Mouse (Mus musculus) midbrain, embryonic 12.5 days (tissue): ENCODE data around the gene Nox4. TPM values are rescaled to one million over a fixed set of nuclear protein-coding genes. Genes with fewer than 3 reads are reported as not detected.

Experiments used
- ATAC-seq: fragments of 200-750 bp; cut with Nextera tagmentation; 2 replicates; pipeline ENCODE4 v1.8.0; 2017; ENCODE audit warnings: low read depth, moderate TSS enrichment, moderate library complexity; ENCODE audit not compliant: low FRiP score
- H3K27ac ChIP-seq: fragments of 300-500 bp; sonication (generic); replicated peaks from 2 replicates; pipeline ENCODE4 v1.5.1; 2016; ENCODE audit warnings: mild to moderate bottlenecking
- H3K27me3 ChIP-seq: fragments of 300-500 bp; sonication (generic); 2 replicates; pipeline ENCODE4 v1.6.1; 2016; ENCODE audit warnings: mild to moderate bottlenecking
- H3K36me3 ChIP-seq: fragments of 300-500 bp; sonication (generic); 2 replicates; pipeline ENCODE4 v1.6.1; 2016
- H3K4me1 ChIP-seq: fragments of 300-500 bp; sonication (generic); 2 replicates; pipeline ENCODE4 v1.6.1; 2016
- H3K4me2 ChIP-seq: fragments of 300-500 bp; sonication (generic); replicated peaks from 2 replicates; pipeline ENCODE4 v1.6.1; 2016; ENCODE audit warnings: mild to moderate bottlenecking, moderate library complexity
- H3K4me3 ChIP-seq: fragments of 300-500 bp; sonication (generic); 2 replicates; pipeline ENCODE4 v1.5.1; 2016; ENCODE audit warnings: mild to moderate bottlenecking
- H3K9ac ChIP-seq: fragments of 300-500 bp; sonication (generic); replicated peaks from 2 replicates; pipeline ENCODE4 v1.6.1; 2016; ENCODE audit warnings: mild to moderate bottlenecking, moderate library complexity
- H3K9me3 ChIP-seq: fragments of 300-500 bp; sonication (generic); 2 replicates; pipeline ENCODE4 v1.6.1; 2016; ENCODE audit warnings: mild to moderate bottlenecking
- WGBS: fragments of 180-500 bp; shearing (Covaris S2); methylation state at CpG from one replicate; pipeline ENCODE4 v1.1.7; 2016; 5-methylcytosine and 5-hydroxymethylcytosine counted together
- polyA plus RNA-seq: library from polyadenylated mRNA; unstranded; fragments of >200 nt; fragmentation: Nextera tagmentation; extraction: Ambion mirVana; gene quantifications from 2 replicates; pipeline ENCODE4 v1.2.1, GENCODE M21; 2016

Gene Nox4
- polyA plus RNA-seq, 1 experiment from 2014 or later: 3.6 TPM

GRCm38 (mm10) chr7:87277225-87277624 is 31.3 kb downstream of the Nox4 start:
- Histone ChIP-seq H3K9me3 (no peaks in the 10 kb centered on the region), H3K36me3 (no peaks in the 10 kb centered on the region), H3K27me3 (no peaks in the 10 kb centered on the region), H3K4me1 (no peaks in the 10 kb centered on the region), H3K4me2 (no peak overlapping the region), H3K4me3 (no peak overlapping the region), H3K27ac (no peak overlapping the region), H3K9ac (no peak overlapping the region)
- 6% methylated on average over 1 of the region's 1 CpGs for WGBS
- ATAC-seq: peak; percentile 68; the same call in 1 of the 2 replicates

GRCm38 (mm10) chr7:87303726-87304315 is 57.9 kb downstream of the Nox4 start:
- no peak overlapping the region for H3K27ac ChIP-seq
- ATAC-seq: no peak
- H3K9ac ChIP-seq: no peak overlapping the region
- no peaks in the 10 kb centered on the region for H3K27me3 ChIP-seq
- H3K4me2 ChIP-seq: no peak overlapping the region
- H3K9me3 ChIP-seq: no peaks in the 10 kb centered on the region
- H3K4me3 ChIP-seq: no peak overlapping the region
- H3K4me1 ChIP-seq: no peaks in the 10 kb centered on the region
- no peaks in the 10 kb centered on the region for H3K36me3 ChIP-seq
- WGBS: 86% methylated on average over 1 of the region's 1 CpGs

- H3K4me3 ChIP-seq: no peak overlapping the region
- H3K4me1 ChIP-seq: no peaks in the 10 kb centered on the region
- H3K9ac ChIP-seq: no peak overlapping the region
- no peaks in the 10 kb centered on the region for H3K27me3 ChIP-seq
- H3K9me3 ChIP-seq: no peaks in the 10 kb centered on the region
- 88% methylated on average over 3 of the region's 3 CpGs for WGBS
- H3K36me3 ChIP-seq: no peaks in the 10 kb centered on the region
- no peak for ATAC-seq
- no peak overlapping the region for H3K27ac ChIP-seq
- H3K4me2 ChIP-seq: no peak overlapping the region
These were observed 75.7 kb downstream of the Nox4 start for GRCm38 (mm10) chr7:87321571-87321970.

- no peak overlapping the region for H3K9ac ChIP-seq
- H3K36me3 ChIP-seq: no peaks in the 10 kb centered on the region
- H3K4me1 ChIP-seq: no peaks in the 10 kb centered on the region
- ATAC-seq: no peak
- H3K27ac ChIP-seq: no peak overlapping the region
- 100% methylated on average over 1 of the region's 1 CpGs for WGBS
- H3K4me2 ChIP-seq: no peak overlapping the region
- no peaks in the 10 kb centered on the region for H3K9me3 ChIP-seq
- no peaks in the 10 kb centered on the region for H3K27me3 ChIP-seq
- no peak overlapping the region for H3K4me3 ChIP-seq
These were observed 76.2 kb downstream of the Nox4 start for GRCm38 (mm10) chr7:87322085-87322484.

- no peak overlapping the region for H3K4me3 ChIP-seq
- H3K4me1 ChIP-seq: no peaks in the 10 kb centered on the region
- WGBS: 92% methylated on average over 5 of the region's 5 CpGs
- no peak overlapping the region for H3K9ac ChIP-seq
- no peak overlapping the region for H3K27ac ChIP-seq
- H3K4me2 ChIP-seq: no peak overlapping the region
- no peaks in the 10 kb centered on the region for H3K36me3 ChIP-seq
- no peaks in the 10 kb centered on the region for H3K9me3 ChIP-seq
- ATAC-seq: no peak
- H3K27me3 ChIP-seq: no peaks in the 10 kb centered on the region
These were observed 85.1 kb downstream of the Nox4 start for GRCm38 (mm10) chr7:87330782-87331558.

- Histone ChIP-seq H3K27ac (no peak overlapping the region), H3K4me1 (no peaks in the 10 kb centered on the region), H3K4me3 (no peak overlapping the region), H3K27me3 (no peaks in the 10 kb centered on the region), H3K36me3 (no peaks in the 10 kb centered on the region), H3K9me3 (no peaks in the 10 kb centered on the region), H3K9ac (no peak overlapping the region), H3K4me2 (no peak overlapping the region)
- 87% methylated on average over 3 of the region's 3 CpGs for WGBS
- no peak for ATAC-seq
These were observed 99.7 kb downstream of the Nox4 start for GRCm38 (mm10) chr7:87345598-87345997.

- H3K4me1 ChIP-seq: no peaks in the 10 kb centered on the region
- no peaks in the 10 kb centered on the region for H3K36me3 ChIP-seq
- no peak for ATAC-seq
- H3K9ac ChIP-seq: no peak overlapping the region
- H3K27me3 ChIP-seq: no peaks in the 10 kb centered on the region
- H3K4me2 ChIP-seq: no peak overlapping the region
- 12% methylated on average over 2 of the region's 2 CpGs for WGBS
- H3K4me3 ChIP-seq: no peak overlapping the region
- no peaks in the 10 kb centered on the region for H3K9me3 ChIP-seq
- no peak overlapping the region for H3K27ac ChIP-seq
These were observed 106.9 kb downstream of the Nox4 start for GRCm38 (mm10) chr7:87352818-87353217.

- Histone ChIP-seq H3K27me3 (no peaks in the 10 kb centered on the region), H3K4me3 (no peak overlapping the region), H3K4me2 (no peak overlapping the region), H3K27ac (no peak overlapping the region), H3K36me3 (no peaks in the 10 kb centered on the region), H3K9me3 (no peaks in the 10 kb centered on the region), H3K9ac (no peak overlapping the region), H3K4me1 (no peaks in the 10 kb centered on the region)
- ATAC-seq: no peak
These were observed 121.9 kb downstream of the Nox4 start for GRCm38 (mm10) chr7:87367834-87368233.

GRCm38 (mm10) chr7:87369131-87369530 is 123.2 kb downstream of the Nox4 start:
- Histone ChIP-seq H3K4me3 (no peak overlapping the region), H3K9ac (no peak overlapping the region), H3K9me3 (no peaks in the 10 kb centered on the region), H3K27ac (no peak overlapping the region), H3K4me1 (no peaks in the 10 kb centered on the region), H3K36me3 (no peaks in the 10 kb centered on the region), H3K27me3 (no peaks in the 10 kb centered on the region), H3K4me2 (no peak overlapping the region)
- 80% methylated on average over 1 of the region's 1 CpGs for WGBS
- ATAC-seq: no peak

- no peak overlapping the region for H3K27ac ChIP-seq
- H3K27me3 ChIP-seq: no peaks in the 10 kb centered on the region
- ATAC-seq: no peak
- no peak overlapping the region for H3K9ac ChIP-seq
- H3K9me3 ChIP-seq: no peaks in the 10 kb centered on the region
- no peak overlapping the region for H3K4me2 ChIP-seq
- WGBS: 85% methylated on average over 2 of the region's 2 CpGs
- no peaks in the 10 kb centered on the region for H3K36me3 ChIP-seq
- no peaks in the 10 kb centered on the region for H3K4me1 ChIP-seq
- no peak overlapping the region for H3K4me3 ChIP-seq
These were observed 124.9 kb downstream of the Nox4 start for GRCm38 (mm10) chr7:87370789-87371188.

- Histone ChIP-seq H3K36me3 (no peaks in the 10 kb centered on the region), H3K27ac (no peak overlapping the region), H3K4me2 (no peak overlapping the region), H3K4me1 (no peaks in the 10 kb centered on the region), H3K9me3 (no peaks in the 10 kb centered on the region), H3K4me3 (no peak overlapping the region), H3K27me3 (no peaks in the 10 kb centered on the region), H3K9ac (no peak overlapping the region)
- WGBS: 96% methylated on average over 2 of the region's 2 CpGs
- ATAC-seq: no peak
These were observed 125.4 kb downstream of the Nox4 start for GRCm38 (mm10) chr7:87371316-87371715.

- Histone ChIP-seq H3K9me3 (no peaks in the 10 kb centered on the region), H3K27me3 (no peaks in the 10 kb centered on the region), H3K27ac (no peak overlapping the region), H3K4me2 (no peak overlapping the region), H3K4me1 (no peaks in the 10 kb centered on the region), H3K9ac (no peak overlapping the region), H3K36me3 (no peaks in the 10 kb centered on the region), H3K4me3 (no peak overlapping the region)
- no peak for ATAC-seq
These were observed 128.4 kb downstream of the Nox4 start for GRCm38 (mm10) chr7:87374322-87374721.

GRCm38 (mm10) chr7:87374935-87375334 is 129.0 kb downstream of the Nox4 start:
- WGBS: 61% methylated on average over 2 of the region's 2 CpGs
- H3K4me3 ChIP-seq: no peak overlapping the region
- no peak for ATAC-seq

More at GRCm38 (mm10) chr7:87374935-87375334, 129.0 kb downstream of the Nox4 start:
- H3K36me3 ChIP-seq: no peaks in the 10 kb centered on the region
- no peak overlapping the region for H3K27ac ChIP-seq
- no peaks in the 10 kb centered on the region for H3K4me1 ChIP-seq
- H3K27me3 ChIP-seq: no peaks in the 10 kb centered on the region
- no peak overlapping the region for H3K4me2 ChIP-seq
- H3K9ac ChIP-seq: no peak overlapping the region
- no peaks in the 10 kb centered on the region for H3K9me3 ChIP-seq
